Mouse (Mus musculus) kidney, embryonic 16.5 days (tissue): ENCODE measurements at regions not wholly inside any gene's neighbourhood (a gene's known extent, or its start where the extent isn't known, plus 50 kb on each side); places are given as distances from the start of the nearest gene placed in this dataset.

ENCODE experiments used
- ATAC-seq: fragments of 200-750 bp; cut with Nextera tagmentation; 2 replicates; pipeline ENCODE4 v1.8.0; 2017; ENCODE audit warnings: moderate TSS enrichment; ENCODE audit not compliant: low FRiP score, low TSS enrichment
- H3K27ac ChIP-seq: fragments of 300-500 bp; sonication (generic); 2 replicates; pipeline ENCODE4 v1.5.1; 2014; ENCODE audit warnings: low read length
- H3K27me3 ChIP-seq: fragments of 300-500 bp; sonication (generic); 2 replicates; pipeline ENCODE4 v1.6.1; 2014; ENCODE audit warnings: low read length, control low read depth, mixed read lengths; ENCODE audit not compliant: insufficient read depth
- H3K36me3 ChIP-seq: fragments of 300-500 bp; sonication (generic); 2 replicates; pipeline ENCODE4 v1.6.1; 2014; ENCODE audit warnings: low read length, control low read depth, mixed read lengths; ENCODE audit not compliant: insufficient read depth
- H3K4me1 ChIP-seq: fragments of 300-500 bp; sonication (generic); 2 replicates; pipeline ENCODE4 v1.6.1; 2014; ENCODE audit warnings: low read length, control low read depth, mixed read lengths; ENCODE audit not compliant: insufficient read depth
- H3K4me2 ChIP-seq: fragments of 300-500 bp; sonication (generic); replicated peaks from 2 replicates; pipeline ENCODE4 v1.6.1; 2014; ENCODE audit warnings: low read depth, low read length
- H3K4me3 ChIP-seq: fragments of 300-500 bp; sonication (generic); 2 replicates; pipeline ENCODE4 v1.5.1; 2014; ENCODE audit warnings: mild to moderate bottlenecking, low read length
- H3K9ac ChIP-seq: fragments of 300-500 bp; sonication (generic); replicated peaks from 2 replicates; pipeline ENCODE4 v1.6.1; 2014; ENCODE audit warnings: low read length
- H3K9me3 ChIP-seq: fragments of 300-500 bp; sonication (generic); 2 replicates; pipeline ENCODE4 v1.6.1; 2016; ENCODE audit warnings: low read length, control low read depth
- WGBS: fragments of 180-500 bp; shearing (Covaris S2); extraction: QIAGEN DNeasy Blood & Tissue Kit; methylation state at CpG from one replicate; pipeline ENCODE4 v1.1.7; 2014; 5-methylcytosine and 5-hydroxymethylcytosine counted together

GRCm38 (mm10) chr1:152171034-152171790 is 81.3 kb upstream of the 1700025G04Rik start:
- H3K27me3 ChIP-seq = no peaks in the 10 kb centered on the region
- no peak overlapping the region for H3K27ac ChIP-seq
- H3K4me1 ChIP-seq = no peaks in the 10 kb centered on the region
- 71% methylated on average over 16 of the region's 16 CpGs for WGBS
- H3K4me2 ChIP-seq = no peak overlapping the region
- no peak overlapping the region for H3K4me3 ChIP-seq
- no peaks in the 10 kb centered on the region for H3K36me3 ChIP-seq
- H3K9ac ChIP-seq = no peak overlapping the region
- no peaks in the 10 kb centered on the region for H3K9me3 ChIP-seq
- ATAC-seq = no peak

GRCm38 (mm10) chr1:152170583-152170982 is 80.7 kb upstream of the 1700025G04Rik start:
- Histone ChIP-seq H3K9me3 (no peaks in the 10 kb centered on the region), H3K27ac (no peak overlapping the region), H3K36me3 (no peaks in the 10 kb centered on the region), H3K27me3 (no peaks in the 10 kb centered on the region), H3K4me3 (no peak overlapping the region), H3K4me1 (no peaks in the 10 kb centered on the region), H3K4me2 (no peak overlapping the region), H3K9ac (no peak overlapping the region)
- no peak for ATAC-seq
- WGBS = 88% methylated on average over 8 of the region's 8 CpGs

GRCm38 (mm10) chr1:152169508-152169907 is 79.6 kb upstream of the 1700025G04Rik start:
- WGBS = 98% methylated on average over 14 of the region's 14 CpGs
- no peak overlapping the region for H3K4me2 ChIP-seq
- H3K4me1 ChIP-seq = no peaks in the 10 kb centered on the region
- H3K27ac ChIP-seq = no peak overlapping the region
- no peak for ATAC-seq
- H3K9ac ChIP-seq = no peak overlapping the region
- H3K9me3 ChIP-seq = no peaks in the 10 kb centered on the region
- no peak overlapping the region for H3K4me3 ChIP-seq
- H3K27me3 ChIP-seq = no peaks in the 10 kb centered on the region
- H3K36me3 ChIP-seq = no peaks in the 10 kb centered on the region

- Histone ChIP-seq H3K9me3 (no peaks in the 10 kb centered on the region), H3K27me3 (no peaks in the 10 kb centered on the region), H3K4me2 (no peak overlapping the region), H3K4me1 (no peaks in the 10 kb centered on the region), H3K36me3 (no peaks in the 10 kb centered on the region), H3K9ac (no peak overlapping the region), H3K27ac (no peak overlapping the region), H3K4me3 (no peak overlapping the region)
- no peak for ATAC-seq
- 64% methylated on average over 4 of the region's 4 CpGs for WGBS
These were observed 78.4 kb upstream of the 1700025G04Rik start for GRCm38 (mm10) chr1:152168284-152168683.

GRCm38 (mm10) chr1:152167716-152168115 is 77.8 kb upstream of the 1700025G04Rik start:
- Histone ChIP-seq H3K4me1 (no peaks in the 10 kb centered on the region), H3K9me3 (no peaks in the 10 kb centered on the region), H3K27me3 (no peaks in the 10 kb centered on the region), H3K4me2 (no peak overlapping the region), H3K36me3 (no peaks in the 10 kb centered on the region), H3K4me3 (no peak overlapping the region), H3K27ac (no peak overlapping the region), H3K9ac (no peak overlapping the region)
- WGBS = 92% methylated on average over 5 of the region's 5 CpGs
- no peak for ATAC-seq

GRCm38 (mm10) chr1:152165490-152165905 is 75.6 kb upstream of the 1700025G04Rik start:
- no peaks in the 10 kb centered on the region for H3K27me3 ChIP-seq
- H3K36me3 ChIP-seq = no peaks in the 10 kb centered on the region
- no peaks in the 10 kb centered on the region for H3K9me3 ChIP-seq
- H3K4me2 ChIP-seq = no peak overlapping the region
- WGBS = 74% methylated on average over 5 of the region's 5 CpGs
- H3K4me1 ChIP-seq = no peaks in the 10 kb centered on the region
- H3K4me3 ChIP-seq = no peak overlapping the region
- H3K27ac ChIP-seq = no peak overlapping the region
- no peak for ATAC-seq
- H3K9ac ChIP-seq = no peak overlapping the region

GRCm38 (mm10) chr1:152164843-152165489 is 75.0 kb upstream of the 1700025G04Rik start:
- Histone ChIP-seq H3K4me1 (no peaks in the 10 kb centered on the region), H3K4me2 (no peak overlapping the region), H3K9ac (no peak overlapping the region), H3K27ac (no peak overlapping the region), H3K27me3 (no peaks in the 10 kb centered on the region), H3K36me3 (no peaks in the 10 kb centered on the region), H3K9me3 (no peaks in the 10 kb centered on the region), H3K4me3 (no peak overlapping the region)
- WGBS = 61% methylated on average over 12 of the region's 12 CpGs
- no peak for ATAC-seq

GRCm38 (mm10) chr1:152164212-152164611 is 74.3 kb upstream of the 1700025G04Rik start:
- 75% methylated on average over 5 of the region's 5 CpGs for WGBS
- no peaks in the 10 kb centered on the region for H3K9me3 ChIP-seq
- no peaks in the 10 kb centered on the region for H3K36me3 ChIP-seq
- no peak overlapping the region for H3K4me3 ChIP-seq
- no peak overlapping the region for H3K27ac ChIP-seq
- no peak for ATAC-seq
- no peak overlapping the region for H3K4me2 ChIP-seq
- no peak overlapping the region for H3K9ac ChIP-seq
- H3K4me1 ChIP-seq = no peaks in the 10 kb centered on the region
- H3K27me3 ChIP-seq = no peaks in the 10 kb centered on the region

- Histone ChIP-seq H3K9me3 (no peaks in the 10 kb centered on the region), H3K27ac (no peak overlapping the region), H3K4me2 (no peak overlapping the region), H3K4me3 (no peak overlapping the region), H3K4me1 (no peaks in the 10 kb centered on the region), H3K27me3 (no peaks in the 10 kb centered on the region), H3K36me3 (no peaks in the 10 kb centered on the region), H3K9ac (no peak overlapping the region)
- no peak for ATAC-seq
- WGBS = 46% methylated on average over 5 of the region's 5 CpGs
These were observed 62.5 kb upstream of the 1700025G04Rik start for GRCm38 (mm10) chr1:152152474-152152873.

GRCm38 (mm10) chr1:152148731-152149130 is 58.8 kb upstream of the 1700025G04Rik start:
- WGBS = 74% methylated on average over 3 of the region's 3 CpGs
- H3K27me3 ChIP-seq = no peaks in the 10 kb centered on the region
- H3K9ac ChIP-seq = no peak overlapping the region
- no peak overlapping the region for H3K27ac ChIP-seq
- no peaks in the 10 kb centered on the region for H3K4me1 ChIP-seq
- no peak for ATAC-seq
- H3K4me2 ChIP-seq = no peak overlapping the region
- no peaks in the 10 kb centered on the region for H3K36me3 ChIP-seq
- no peak overlapping the region for H3K4me3 ChIP-seq
- H3K9me3 ChIP-seq = peaks cover 8% of the 10 kb centered on the region; the same call in 1 of the 2 replicates
